Mouse (Mus musculus) ovary, postnatal 10 days (tissue): ENCODE data around the gene Rerg.
"Not testable (repeated sequence)": the region's sequence is repeated elsewhere in the genome, so short reads cannot be mapped to it uniquely, and the experiment has no call there.

Experiments
- DNase-seq: peaks from one replicate; pipeline ENCODE4 v3.0.0; 2022; ENCODE audit warnings: low spot score

The Rerg gene

DNA sequence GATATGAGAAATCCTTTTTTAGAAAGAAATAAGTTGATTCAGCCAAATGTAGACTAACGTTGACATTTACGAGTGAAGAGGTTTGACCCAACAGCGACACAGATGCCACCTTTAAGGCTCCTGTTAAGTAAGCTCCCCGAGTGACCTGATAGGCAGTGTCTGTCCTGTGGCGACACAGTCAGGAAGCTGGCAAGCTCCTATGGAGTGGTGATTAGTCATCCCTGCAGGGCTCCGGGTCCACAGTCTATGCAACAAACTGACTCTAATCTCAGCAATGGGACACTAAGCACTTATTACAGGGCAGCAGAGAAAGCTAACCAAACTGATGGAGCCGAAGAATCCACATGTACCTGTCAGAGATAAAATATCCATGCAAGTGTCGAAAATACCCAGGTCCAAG is 98.0 kb downstream of the Rerg start:
- DNase-seq, result no peak

DNA sequence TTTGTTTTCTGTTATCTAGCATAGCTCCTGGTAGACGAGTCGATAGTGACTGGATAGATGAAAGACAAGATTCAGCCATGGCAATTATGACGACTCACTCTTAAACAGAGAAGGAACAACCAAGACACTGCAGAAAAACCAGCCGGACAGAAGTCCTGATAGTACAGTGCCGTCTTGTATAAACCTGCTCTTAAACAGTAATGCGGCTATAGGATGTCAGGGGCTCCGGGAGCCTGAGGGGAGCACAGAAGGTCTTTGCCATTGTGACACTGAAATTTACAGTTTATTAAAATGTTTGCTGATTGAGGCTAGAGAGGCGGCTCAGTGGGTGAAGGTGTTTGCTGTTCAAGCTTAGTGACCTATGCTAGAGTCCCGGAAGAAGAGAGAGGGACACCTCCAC is 98.8 kb downstream of the Rerg start:
- no peak for DNase-seq

DNA sequence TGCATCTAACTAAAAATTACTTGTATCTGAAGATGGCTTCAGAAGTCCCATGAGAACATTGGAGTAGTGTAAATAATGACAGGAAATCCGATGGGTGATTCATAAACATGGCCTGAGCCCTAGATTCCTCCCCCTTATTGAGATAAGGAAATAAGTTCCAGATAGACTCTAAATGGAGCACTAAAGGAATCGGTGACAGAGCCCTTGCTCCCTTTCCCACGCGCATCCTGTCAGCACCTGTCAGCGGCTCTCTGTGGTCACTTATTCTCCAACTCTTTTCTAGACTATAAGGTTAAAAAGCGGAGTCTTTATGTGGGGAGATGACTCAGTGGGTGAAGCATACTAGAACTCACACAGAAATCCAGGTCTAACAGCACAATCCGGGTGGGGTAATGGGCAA is 104.8 kb downstream of the Rerg start:
- DNase-seq, result no peak

- DNase-seq, result no peak
These were observed 105.5 kb downstream of the Rerg start for GRCm38 (mm10) chr6:137064786-137065185.

DNA sequence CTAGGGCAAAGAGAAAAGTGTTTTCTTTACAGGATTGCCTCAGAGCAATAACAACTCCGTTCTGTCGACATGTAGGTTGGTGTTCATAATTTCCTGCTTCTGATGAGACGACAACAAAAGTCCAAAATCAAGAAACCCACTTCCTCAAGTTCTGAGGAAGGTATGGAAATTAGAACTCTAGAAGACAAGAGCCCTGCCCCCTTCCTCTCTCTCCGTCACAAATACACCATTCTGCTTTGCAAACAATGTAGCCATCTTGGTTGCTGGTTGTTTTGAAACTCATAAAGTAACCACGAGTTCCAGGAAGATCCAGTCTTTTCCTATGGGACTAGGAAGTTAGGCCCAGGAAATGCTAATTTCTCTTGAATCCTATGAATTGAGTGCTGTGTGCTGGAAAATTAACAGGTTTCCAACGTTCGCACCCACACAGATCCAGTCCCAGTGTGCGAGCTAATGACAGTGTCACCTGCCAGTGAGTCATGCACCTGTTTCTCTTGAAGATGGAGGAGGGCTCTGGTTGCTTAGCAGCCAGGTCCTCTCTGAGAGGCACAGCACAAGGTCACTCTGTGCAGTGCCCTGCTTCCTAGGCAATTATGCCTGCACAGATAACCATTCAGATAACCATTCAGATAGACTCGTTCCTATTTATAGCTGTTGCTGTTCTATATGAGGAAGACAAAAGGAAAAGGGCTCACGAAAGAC is 106.9 kb downstream of the Rerg start:
- no peak for DNase-seq

DNA sequence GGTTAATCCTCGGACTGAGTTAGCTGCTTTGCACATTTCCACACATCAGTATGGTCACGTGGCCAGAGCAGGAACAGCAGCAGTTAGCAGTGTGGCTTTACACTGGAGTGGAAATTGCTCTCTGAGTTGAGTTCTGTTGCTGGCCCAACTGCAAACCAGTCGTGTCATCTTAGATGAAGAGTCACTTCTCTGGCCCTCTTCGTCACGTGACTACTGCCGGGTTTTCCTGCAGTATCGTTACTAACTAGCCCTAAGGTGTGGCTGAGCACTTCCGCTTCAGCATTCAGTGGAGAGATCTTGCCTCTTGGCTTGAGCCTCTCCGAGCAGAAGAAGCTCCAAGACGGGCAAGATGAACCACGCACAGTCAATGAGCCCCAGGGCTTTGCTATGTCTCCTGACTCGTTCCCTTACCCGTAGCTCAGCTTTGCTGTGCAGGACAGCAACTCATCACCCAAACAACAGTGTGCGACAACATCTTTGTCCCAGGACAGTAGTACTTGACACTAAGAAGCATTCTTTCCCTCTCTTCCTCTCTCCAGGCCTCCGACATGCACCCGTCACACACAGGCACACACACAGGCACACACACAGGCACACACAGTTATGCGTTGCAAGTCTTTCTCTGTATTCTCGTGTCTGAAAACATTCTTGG is 108.3 kb downstream of the Rerg start:
- DNase-seq, result no peak

GRCm38 (mm10) chr6:137060595-137060994 is 109.7 kb downstream of the Rerg start:
- DNase-seq, result no peak

- no peak for DNase-seq
These were observed 112.0 kb downstream of the Rerg start for GRCm38 (mm10) chr6:137058257-137058656.

- DNase-seq, result no peak
These were observed 116.2 kb downstream of the Rerg start for GRCm38 (mm10) chr6:137054073-137054472.

DNA sequence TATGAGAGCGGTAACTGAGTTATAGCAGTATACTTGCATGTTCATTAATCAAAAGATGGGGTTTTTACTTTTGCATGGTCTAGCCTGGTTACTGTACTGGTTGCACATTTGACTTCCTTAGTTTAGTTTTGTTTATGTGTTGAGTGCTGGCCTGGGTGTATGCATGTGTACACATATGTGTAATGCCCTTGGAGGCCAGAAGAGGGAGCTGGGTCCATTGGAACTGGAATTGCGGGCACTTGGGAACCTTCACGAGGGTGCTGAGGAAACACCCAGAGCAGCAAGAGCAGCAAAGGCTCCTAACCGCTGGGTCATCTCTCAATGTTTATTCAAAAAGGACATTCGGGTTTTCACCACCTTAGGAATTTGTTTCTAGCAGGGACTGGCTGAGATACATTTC is 116.8 kb downstream of the Rerg start:
- no peak for DNase-seq

- no peak for DNase-seq
These were observed 117.3 kb downstream of the Rerg start for GRCm38 (mm10) chr6:137053006-137053405.

- DNase-seq, result no peak
These were observed 123.3 kb downstream of the Rerg start for GRCm38 (mm10) chr6:137047036-137047435.

- no peak for DNase-seq
These were observed 125.2 kb downstream of the Rerg start for GRCm38 (mm10) chr6:137045011-137045504.

DNA sequence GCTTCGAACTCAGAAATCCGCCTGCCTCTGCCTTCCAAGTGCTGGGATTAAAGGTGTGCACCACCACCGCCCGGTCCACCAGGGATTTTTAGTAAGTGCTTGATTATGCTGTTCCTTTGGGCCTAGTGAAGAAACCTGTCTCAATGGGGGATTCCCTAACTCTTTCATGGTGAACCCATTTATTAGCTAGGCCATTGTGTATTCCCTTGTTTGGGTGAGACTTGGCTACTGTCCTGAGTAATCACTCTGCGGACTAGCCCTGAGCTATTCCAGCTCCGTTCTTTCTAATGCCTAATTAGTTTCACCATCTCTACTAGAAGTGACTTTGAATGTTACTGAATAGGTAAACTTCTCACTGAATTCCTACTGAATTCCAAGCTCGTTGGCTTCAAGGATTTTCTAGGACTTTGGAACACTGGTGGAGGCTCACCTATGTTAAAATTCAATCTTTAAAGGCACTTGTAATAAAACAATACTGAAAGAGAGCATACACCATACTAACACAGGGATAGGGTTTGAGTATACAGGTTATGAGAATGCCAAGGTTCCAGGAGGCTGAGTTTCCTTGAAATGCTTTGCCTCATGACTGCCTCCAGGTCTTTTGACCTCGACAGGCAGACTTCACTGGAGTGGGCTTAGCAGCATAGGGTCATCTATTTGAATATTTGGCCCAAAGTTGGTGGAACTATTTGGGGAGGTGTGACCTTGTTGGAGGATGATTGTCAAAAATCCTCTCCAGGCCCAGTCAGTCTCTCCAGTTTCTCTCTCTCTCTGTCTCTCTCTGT is 134.5 kb downstream of the Rerg start:
- DNase-seq, result not testable (repeated sequence)

DNA sequence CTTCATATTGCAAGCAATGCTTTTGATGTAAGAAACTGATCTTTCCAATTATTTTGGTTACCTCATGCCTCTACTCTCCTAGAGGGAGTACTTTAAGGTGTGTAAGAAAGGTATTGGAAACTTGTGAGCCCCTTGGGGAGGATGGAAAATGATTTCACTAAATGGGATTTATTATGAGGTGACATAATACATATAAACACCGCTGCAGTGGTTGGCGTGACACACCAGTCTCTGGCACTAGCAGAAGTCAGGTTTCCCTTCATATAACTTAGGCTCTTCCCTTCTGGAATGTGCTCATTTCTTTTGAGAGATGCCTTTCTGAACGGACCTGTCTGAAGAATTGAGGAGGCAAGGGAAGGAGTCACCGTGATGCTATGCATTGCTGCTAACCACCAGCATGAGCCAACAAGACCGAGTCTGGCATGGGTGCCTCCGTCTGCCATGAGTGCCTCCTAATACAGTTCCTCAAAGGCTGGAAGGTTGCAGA is 139.6 kb downstream of the Rerg start:
- no peak for DNase-seq

- no peak for DNase-seq
These were observed 140.2 kb downstream of the Rerg start for GRCm38 (mm10) chr6:137029931-137030610.

DNA sequence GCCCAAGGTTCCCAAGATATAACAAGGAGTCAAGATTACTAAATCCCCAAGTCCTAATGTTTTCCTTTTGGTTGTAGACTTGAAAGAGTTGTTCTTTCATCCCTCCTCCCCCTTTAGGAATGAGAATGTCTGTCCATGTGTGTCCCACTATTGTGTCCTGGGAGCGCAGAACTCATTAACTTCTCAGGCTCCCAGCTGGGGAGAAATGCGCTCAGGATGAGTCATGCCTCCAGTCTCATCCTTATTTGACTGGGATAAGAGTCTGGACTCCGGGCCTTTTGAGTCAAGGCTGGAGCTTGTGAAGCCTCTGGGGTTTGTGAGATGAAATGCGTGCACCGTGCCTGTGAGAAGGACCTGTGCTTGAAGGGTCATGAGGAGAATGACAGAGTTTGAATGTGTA is 144.8 kb downstream of the Rerg start:
- no peak for DNase-seq

DNA sequence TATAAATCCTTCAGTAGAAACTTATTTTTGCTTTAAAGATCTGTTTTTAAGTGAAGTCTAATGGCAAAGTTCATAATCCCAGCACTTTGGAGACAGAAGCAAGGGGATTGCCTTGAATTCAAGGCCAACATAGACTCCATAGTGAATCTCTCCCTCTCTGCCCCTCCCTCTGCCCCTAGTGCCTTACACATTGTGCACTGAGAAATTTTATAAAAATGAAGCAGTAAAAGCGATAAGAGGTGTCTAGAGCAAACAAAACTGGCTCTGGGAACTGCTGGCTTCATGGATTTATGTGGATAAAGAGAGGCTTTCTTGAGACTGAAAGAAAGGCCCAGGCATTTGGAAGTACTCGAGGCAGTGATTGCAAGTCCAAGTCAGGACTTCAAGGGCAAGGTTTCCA is 145.8 kb downstream of the Rerg start:
- no peak for DNase-seq

DNA sequence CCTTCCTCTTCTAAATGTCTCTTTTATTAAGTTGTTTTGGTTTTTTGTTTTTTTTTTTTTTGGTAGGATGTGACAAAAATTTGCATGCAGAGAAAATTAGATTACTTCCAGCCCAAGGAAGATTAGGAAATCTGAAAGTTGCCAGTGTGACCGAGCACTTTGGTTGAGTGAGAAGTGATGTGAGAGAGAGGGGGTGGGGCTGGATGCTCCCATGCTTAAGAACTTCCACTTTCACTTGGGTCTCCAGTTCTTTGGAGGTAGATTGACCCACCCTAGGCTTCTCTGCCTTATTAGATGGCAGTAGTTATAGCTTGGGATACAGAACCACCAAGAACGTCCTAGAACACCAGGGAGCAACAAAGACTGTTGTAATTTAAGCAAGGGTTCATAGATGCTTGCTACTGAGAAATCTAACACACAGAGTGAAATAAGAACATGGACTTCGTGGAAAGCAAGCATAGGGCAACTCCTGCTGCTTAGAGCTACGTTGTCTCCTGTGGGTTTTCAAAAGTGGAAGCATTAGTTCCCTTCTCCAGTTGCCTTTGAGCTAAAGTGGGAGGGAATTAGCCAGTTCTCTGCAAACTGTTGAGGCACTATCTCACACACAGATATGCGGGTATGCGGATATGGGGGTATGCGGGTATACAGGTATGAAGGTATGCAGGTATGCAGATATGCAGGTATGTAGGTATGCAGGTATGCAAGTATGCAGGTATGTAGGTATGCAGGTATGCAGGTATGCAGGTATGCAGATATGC is 152.9 kb downstream of the Rerg start:
- DNase-seq, result no peak

GRCm38 (mm10) chr6:137014346-137014745 is 156.0 kb downstream of the Rerg start:
- DNase-seq, result no peak

- no peak for DNase-seq
These were observed 159.1 kb downstream of the Rerg start for GRCm38 (mm10) chr6:137011187-137011586.
